In genomic region chr4:10124252-10124651, GRCm38 (mm10) we compare ENCODE assay signal across 13 mouse cellular contexts.
A peak's percentile ranks its signal among the peaks of the same experiment; 100 is the strongest.
DNase-seq lines count a peak whose midpoint lies in the region; ATAC-seq lines count a peak whose summit lies in the region.
"Had no signal": no experiment of that assay in that cellular context is flagged by ENCODE, and none has a peak within 500 bp of the region (broad histone marks: within the 10 kb centered on the region; RNA-seq: fewer than 3 reads in every experiment).

No protein-coding gene starts in this region.

- no peaks in the 10 kb centered on the region for H3K36me3 ChIP-seq in heart, embryonic 12.5 days
- H3K36me3 ChIP-seq in intestine, embryonic 15.5 days: no peaks in the 10 kb centered on the region
- no peaks in the 10 kb centered on the region for H3K36me3 ChIP-seq in kidney, embryonic 16.5 days (ENCODE audit: insufficient read depth, low read length)
- H3K36me3 ChIP-seq: heart, embryonic 15.5 days; liver, embryonic 15.5 days had no signal

- no peak overlapping the region for H3K4me2 ChIP-seq in heart, embryonic 12.5 days
- H3K4me2 ChIP-seq in intestine, embryonic 15.5 days (replicated peaks): no peak overlapping the region
- H3K4me2 ChIP-seq in kidney, embryonic 16.5 days (replicated peaks; ENCODE audit: low read depth, low read length): no peak overlapping the region
- H3K4me2 ChIP-seq: heart, embryonic 15.5 days; liver, embryonic 15.5 days had no signal

- WGBS in heart, embryonic 12.5 days: 67% methylated on average over 2 of the region's 2 CpGs
- whole genome bisulfite sequencing in intestine, embryonic 15.5 days: 68% methylated on average over 2 of the region's 2 CpGs
- 65% methylated on average over 2 of the region's 2 CpGs for WGBS in kidney, embryonic 16.5 days

- H3K27me3 ChIP-seq in heart, embryonic 12.5 days (replicated peaks): no peaks in the 10 kb centered on the region
- H3K27me3 ChIP-seq in intestine, embryonic 15.5 days (replicated peaks): no peaks in the 10 kb centered on the region
- H3K27me3 ChIP-seq in kidney, embryonic 16.5 days (ENCODE audit: insufficient read depth, low read length): no peaks in the 10 kb centered on the region
- H3K27me3 ChIP-seq: heart, embryonic 15.5 days; liver, embryonic 15.5 days had no signal

- peaks cover 7% of the 10 kb centered on the region; the same call in 1 of the 2 replicates for H3K4me1 ChIP-seq in heart, embryonic 12.5 days (replicated peaks)
- no peaks in the 10 kb centered on the region for H3K4me1 ChIP-seq in intestine, embryonic 15.5 days (replicated peaks)
- no peaks in the 10 kb centered on the region for H3K4me1 ChIP-seq in kidney, embryonic 16.5 days (ENCODE audit: insufficient read depth, low read length)
- H3K4me1 ChIP-seq: liver, embryonic 15.5 days had no signal

- DNase-seq in heart, adult 18-20 months: peak; percentile 26 to 35
- DNase-seq in right cerebral cortex, postnatal 4 days: peak; percentile 32
- no peak for DNase-seq in right cerebral cortex, adult 18-20 months
- DNase-seq in heart, postnatal 14 days: peak; percentile 15 to 26
- DNase-seq: kidney, postnatal 25 days; thymus, postnatal 4 days had no signal

- H3K9me3 ChIP-seq in heart, embryonic 12.5 days (replicated peaks): peaks cover 4% of the 10 kb centered on the region; the same call in 1 of the 2 replicates
- no peaks in the 10 kb centered on the region for H3K9me3 ChIP-seq in intestine, embryonic 15.5 days
- 0 out of 2 replicates have a peak, but pooled peaks cover 6% of the 10 kb centered on the region for H3K9me3 ChIP-seq in kidney, embryonic 16.5 days (ENCODE audit: low read length)
- H3K9me3 ChIP-seq: heart, embryonic 15.5 days; liver, embryonic 15.5 days had no signal

- no peak overlapping the region for H3K27ac ChIP-seq in heart, embryonic 12.5 days (ENCODE audit: poor library complexity, severe bottlenecking)
- H3K27ac ChIP-seq in intestine, embryonic 15.5 days: no peak overlapping the region
- H3K27ac ChIP-seq in kidney, embryonic 16.5 days (ENCODE audit: low read length): no peak overlapping the region
- H3K27ac ChIP-seq: heart, embryonic 15.5 days; liver, embryonic 15.5 days had no signal

- H3K4me3 ChIP-seq in heart, embryonic 12.5 days: no peak overlapping the region
- H3K4me3 ChIP-seq in intestine, embryonic 15.5 days (replicated peaks): no peak overlapping the region
- no peak overlapping the region for H3K4me3 ChIP-seq in kidney, embryonic 16.5 days (ENCODE audit: low read length)
- H3K4me3 ChIP-seq: heart, embryonic 15.5 days; liver, embryonic 15.5 days; myocyte had no signal

- intact Hi-C loops in heart, postnatal 14 days (cut with DNase I): no loop called here

- H3K9ac ChIP-seq in heart, embryonic 12.5 days: no peak overlapping the region
- H3K9ac ChIP-seq in intestine, embryonic 15.5 days: no peak overlapping the region
- no peak overlapping the region for H3K9ac ChIP-seq in kidney, embryonic 16.5 days (replicated peaks; ENCODE audit: low read length)
- H3K9ac ChIP-seq: heart, embryonic 15.5 days; liver, embryonic 15.5 days had no signal

- no peak for ATAC-seq in heart, embryonic 12.5 days (ENCODE audit: insufficient number of reproducible peaks, low FRiP score)
- ATAC-seq in intestine, embryonic 15.5 days: no peak
- no peak for ATAC-seq in kidney, embryonic 16.5 days (ENCODE audit: low FRiP score, low TSS enrichment)
- no peak for ATAC-seq in granulocyte monocyte progenitor cell, adult 5-6 weeks (replicated peaks; ENCODE audit: poor library complexity, severe bottlenecking)
